Mouse (Mus musculus): ENCODE measurements around the gene Hspg2.
A peak's percentile ranks its signal among the peaks of the same experiment; 100 is the strongest.
"Not testable (repeated sequence)": the region's sequence is repeated elsewhere in the genome, so short reads cannot be mapped to it uniquely, and the experiment has no call there.

Gene Hspg2

GRCm38 (mm10) chr4:137468260-137469080, at the start of gene Hspg2:
TSS of gene Hspg2 (plus strand) at chr4:137468769.
- DNase-seq: peak; percentile 96 to 98

GRCm38 (mm10) chr4:137430502-137430901, 38.1 kb upstream of the Hspg2 start, which contains the start of gene Cela3b:
TSS of gene Cela3b (minus strand) at chr4:137430540.
- DNase-seq: no peak

GRCm38 (mm10) chr4:137432700-137433550, 35.6 kb upstream of the Hspg2 start:
- not testable (repeated sequence) for DNase-seq

GRCm38 (mm10) chr4:137436979-137437669, 31.4 kb upstream of the Hspg2 start:
- peak in 1 of 2 experiments; percentile 31 for DNase-seq

- DNase-seq: no peak
Observed at GRCm38 (mm10) chr4:137438842-137439241, 29.7 kb upstream of the Hspg2 start.

GRCm38 (mm10) chr4:137441332-137441731, 27.2 kb upstream of the Hspg2 start:
- no peak for DNase-seq

GRCm38 (mm10) chr4:137443625-137444024, 24.9 kb upstream of the Hspg2 start:
- peak; percentile 53 to 79 for DNase-seq

GRCm38 (mm10) chr4:137445881-137446280, 22.7 kb upstream of the Hspg2 start:
- no peak for DNase-seq

- no peak for DNase-seq
Observed at GRCm38 (mm10) chr4:137447363-137448196, 21.0 kb upstream of the Hspg2 start.

- DNase-seq: no peak
Observed at GRCm38 (mm10) chr4:137448197-137448596, 20.4 kb upstream of the Hspg2 start.

- no peak for DNase-seq
Observed at GRCm38 (mm10) chr4:137448641-137449040, 19.9 kb upstream of the Hspg2 start.

- no peak for DNase-seq
Observed at GRCm38 (mm10) chr4:137449132-137449531, 19.4 kb upstream of the Hspg2 start.

- DNase-seq: no peak
Observed at GRCm38 (mm10) chr4:137449715-137450114, 18.9 kb upstream of the Hspg2 start.

GRCm38 (mm10) chr4:137452190-137452589, 16.4 kb upstream of the Hspg2 start:
- DNase-seq: no peak

GRCm38 (mm10) chr4:137453234-137453767, 15.3 kb upstream of the Hspg2 start, which contains the start of gene 1700013G24Rik:
TSS of gene 1700013G24Rik (plus strand) at chr4:137453284.
- DNase-seq: no peak

GRCm38 (mm10) chr4:137454582-137454981, 14.0 kb upstream of the Hspg2 start:
- DNase-seq: no peak

- DNase-seq: no peak
Observed at GRCm38 (mm10) chr4:137456581-137456980, 12.0 kb upstream of the Hspg2 start.

GRCm38 (mm10) chr4:137457292-137457691, 11.3 kb upstream of the Hspg2 start:
- DNase-seq: no peak

- no peak for DNase-seq
Observed at GRCm38 (mm10) chr4:137458310-137458709, 10.3 kb upstream of the Hspg2 start.

- no peak for DNase-seq
Observed at GRCm38 (mm10) chr4:137458861-137459260, 9.7 kb upstream of the Hspg2 start.

- no peak for DNase-seq
Observed at GRCm38 (mm10) chr4:137460676-137461075, 7.9 kb upstream of the Hspg2 start.

GRCm38 (mm10) chr4:137461217-137461616, 7.4 kb upstream of the Hspg2 start:
- DNase-seq: no peak
